Mouse (Mus musculus): ENCODE measurements around the gene Slc7a14. TPM values are rescaled to one million over a fixed set of nuclear protein-coding genes. Genes with fewer than 3 reads are reported as not detected.
A peak's percentile ranks its signal among the peaks of the same experiment; 100 is the strongest.

Gene Slc7a14
- polyA plus RNA-seq (2016; fragmentation: Nextera tagmentation; extraction: Ambion mirVana): 0.54 and 0.64 TPM in 2 replicates

DNA sequence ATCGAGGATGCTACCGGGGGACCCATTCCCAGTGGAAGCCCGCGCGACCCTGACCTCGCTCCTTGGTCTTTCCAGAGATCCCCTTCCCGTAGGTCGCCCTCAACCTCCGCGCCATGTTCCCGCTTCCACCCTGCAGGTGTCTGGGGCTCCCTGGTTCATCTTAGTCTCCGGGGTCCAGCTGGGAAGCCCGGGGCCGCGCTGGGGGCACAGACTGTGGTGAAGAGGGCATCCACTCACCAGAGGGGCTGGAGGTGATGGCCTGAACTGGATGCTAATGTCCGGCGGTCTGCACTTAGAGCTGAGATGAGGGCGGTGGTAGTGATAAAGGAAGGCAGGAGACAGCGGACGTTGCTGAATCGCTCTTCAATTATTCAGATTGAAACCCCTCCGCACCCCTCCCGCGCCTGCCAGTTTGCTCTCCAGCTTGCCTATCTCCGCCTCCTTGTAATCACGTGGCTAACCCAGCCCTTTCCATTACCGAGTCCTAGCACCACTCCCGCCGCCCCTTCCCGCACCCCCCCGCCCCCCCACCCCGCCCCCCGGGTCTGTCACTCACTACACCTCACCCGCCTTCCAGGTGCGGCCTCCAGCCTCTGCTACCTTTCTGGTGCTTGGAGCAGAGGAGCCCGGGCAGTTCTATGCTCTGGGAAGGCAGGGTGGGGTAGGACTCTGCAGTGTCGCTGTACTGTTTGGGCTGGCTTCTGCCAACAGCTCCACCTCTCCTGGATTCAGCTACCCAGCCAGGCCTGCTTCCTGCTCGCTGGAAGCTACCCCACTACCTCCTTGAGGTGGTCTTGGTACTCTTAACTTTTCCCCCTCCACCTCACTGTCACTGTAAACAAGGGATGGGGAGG lies at the start of gene Slc7a14:
Slc7a14 (minus strand) TSS at position 445 of the 854 bp plus-strand sequence.
- Histone ChIP-seq H3K4me2 (peak within 1 kb of the TSS; percentile 50), H3K36me3 (no peaks in the 10 kb centered on the region), H3K27ac (ENCODE audit: poor library complexity, severe bottlenecking) (no peak within 1 kb of the TSS), H3K4me3 (peak within 1 kb of the TSS; percentile 28), H3K27me3 (replicated peaks) (peaks cover 42% of the 10 kb centered on the region), H3K9me3 (replicated peaks) (no peaks in the 10 kb centered on the region), H3K9ac (no peak within 1 kb of the TSS), H3K4me1 (replicated peaks) (peaks cover 12% of the 10 kb centered on the region)
- no peak for ATAC-seq (ENCODE audit: insufficient number of reproducible peaks, low FRiP score)
- 1% methylated on average over 37 of the region's 38 CpGs for WGBS

DNA sequence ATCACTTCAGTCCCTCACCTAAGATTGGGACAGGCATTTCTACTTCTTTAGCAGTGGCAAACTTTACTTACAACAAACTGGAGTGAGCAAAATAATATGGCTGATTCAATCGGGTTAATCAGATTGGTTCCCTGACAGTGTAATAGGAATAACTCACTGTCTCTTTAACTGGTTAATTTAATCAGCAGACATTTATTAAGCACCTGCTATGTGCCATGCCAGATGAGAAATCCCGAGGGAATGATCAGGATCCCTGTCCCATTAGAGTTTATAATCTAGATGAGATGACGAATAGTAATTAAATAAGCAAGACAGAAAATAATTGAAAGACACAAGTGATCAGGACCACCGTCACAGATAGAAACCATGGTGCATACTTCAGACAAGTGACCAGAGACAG lies 36.4 kb upstream of the Slc7a14 start:
- Histone ChIP-seq H3K36me3 (no peaks in the 10 kb centered on the region), H3K27ac (ENCODE audit: poor library complexity, severe bottlenecking) (no peak overlapping the region), H3K9me3 (replicated peaks) (no peaks in the 10 kb centered on the region), H3K4me2 (no peak overlapping the region), H3K9ac (no peak overlapping the region), H3K4me1 (replicated peaks) (no peaks in the 10 kb centered on the region), H3K27me3 (replicated peaks) (no peaks in the 10 kb centered on the region), H3K4me3 (no peak overlapping the region)
- WGBS: 72% methylated on average over 4 of the region's 4 CpGs
- ATAC-seq (ENCODE audit: insufficient number of reproducible peaks, low FRiP score): no peak

GRCm38 (mm10) chr3:31345766-31346165 lies 35.6 kb upstream of the Slc7a14 start:
- no peak overlapping the region for H3K27ac ChIP-seq (ENCODE audit: poor library complexity, severe bottlenecking)
- ATAC-seq (ENCODE audit: insufficient number of reproducible peaks, low FRiP score): no peak
- WGBS: 73% methylated on average over 4 of the region's 4 CpGs

GRCm38 (mm10) chr3:31339236-31339635 lies 29.1 kb upstream of the Slc7a14 start:
- no peaks in the 10 kb centered on the region for H3K9me3 ChIP-seq (replicated peaks)
- H3K36me3 ChIP-seq: no peaks in the 10 kb centered on the region
- no peak overlapping the region for H3K9ac ChIP-seq
- 0 out of 2 replicates have a peak, but pooled peaks cover 6% of the 10 kb centered on the region for H3K27me3 ChIP-seq (replicated peaks)
- H3K4me2 ChIP-seq: no peak overlapping the region
- H3K4me1 ChIP-seq (replicated peaks): 0 out of 2 replicates have a peak, but pooled peaks cover 3% of the 10 kb centered on the region
- H3K4me3 ChIP-seq: no peak overlapping the region
- no peak for ATAC-seq (ENCODE audit: insufficient number of reproducible peaks, low FRiP score)
- 44% methylated on average over 3 of the region's 3 CpGs for WGBS
- H3K27ac ChIP-seq (ENCODE audit: poor library complexity, severe bottlenecking): no peak overlapping the region

More at GRCm38 (mm10) chr3:31345766-31346165, 35.6 kb upstream of the Slc7a14 start:
- no peaks in the 10 kb centered on the region for H3K27me3 ChIP-seq (replicated peaks)
- H3K4me2 ChIP-seq: no peak overlapping the region
- H3K36me3 ChIP-seq: no peaks in the 10 kb centered on the region
- H3K9ac ChIP-seq: no peak overlapping the region
- H3K4me3 ChIP-seq: no peak overlapping the region
- no peaks in the 10 kb centered on the region for H3K4me1 ChIP-seq (replicated peaks)
- no peaks in the 10 kb centered on the region for H3K9me3 ChIP-seq (replicated peaks)

- Histone ChIP-seq H3K4me2 (no peak overlapping the region), H3K27ac (ENCODE audit: poor library complexity, severe bottlenecking) (no peak overlapping the region), H3K36me3 (no peaks in the 10 kb centered on the region), H3K9me3 (replicated peaks) (no peaks in the 10 kb centered on the region), H3K9ac (no peak overlapping the region), H3K4me3 (no peak overlapping the region), H3K27me3 (replicated peaks) (no peaks in the 10 kb centered on the region), H3K4me1 (replicated peaks) (peaks cover 3% of the 10 kb centered on the region; the same call in 1 of the 2 replicates)
- no peak for ATAC-seq (ENCODE audit: insufficient number of reproducible peaks, low FRiP score)
- WGBS: 55% methylated on average over 7 of the region's 7 CpGs
These were observed 18.2 kb upstream of the Slc7a14 start for GRCm38 (mm10) chr3:31328237-31328836.

DNA sequence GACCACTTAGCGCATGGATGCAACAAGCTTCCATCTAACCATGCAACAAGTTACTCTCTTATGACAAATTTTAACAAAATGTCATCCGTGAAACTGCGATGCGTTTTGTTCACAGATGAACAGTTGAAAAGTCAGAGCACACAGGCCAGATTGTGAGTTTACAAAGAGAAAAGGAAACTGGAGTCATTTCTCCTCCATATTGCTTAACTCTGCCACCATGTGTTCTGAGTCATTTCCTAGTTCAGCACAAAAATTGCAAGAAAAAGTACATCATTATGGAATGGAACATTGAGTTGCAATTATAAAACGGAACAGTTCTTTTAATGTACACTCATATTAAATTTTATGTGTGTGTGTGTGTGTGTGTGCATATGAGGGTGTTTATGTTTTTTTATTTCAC lies 17.6 kb upstream of the Slc7a14 start:
- Histone ChIP-seq H3K27ac (ENCODE audit: poor library complexity, severe bottlenecking) (no peak overlapping the region), H3K4me3 (no peak overlapping the region), H3K9me3 (replicated peaks) (no peaks in the 10 kb centered on the region), H3K36me3 (no peaks in the 10 kb centered on the region), H3K4me1 (replicated peaks) (peaks cover 3% of the 10 kb centered on the region; the same call in 1 of the 2 replicates), H3K9ac (no peak overlapping the region), H3K27me3 (replicated peaks) (no peaks in the 10 kb centered on the region), H3K4me2 (no peak overlapping the region)
- 86% methylated on average over 5 of the region's 5 CpGs for WGBS
- ATAC-seq (ENCODE audit: insufficient number of reproducible peaks, low FRiP score): no peak

DNA sequence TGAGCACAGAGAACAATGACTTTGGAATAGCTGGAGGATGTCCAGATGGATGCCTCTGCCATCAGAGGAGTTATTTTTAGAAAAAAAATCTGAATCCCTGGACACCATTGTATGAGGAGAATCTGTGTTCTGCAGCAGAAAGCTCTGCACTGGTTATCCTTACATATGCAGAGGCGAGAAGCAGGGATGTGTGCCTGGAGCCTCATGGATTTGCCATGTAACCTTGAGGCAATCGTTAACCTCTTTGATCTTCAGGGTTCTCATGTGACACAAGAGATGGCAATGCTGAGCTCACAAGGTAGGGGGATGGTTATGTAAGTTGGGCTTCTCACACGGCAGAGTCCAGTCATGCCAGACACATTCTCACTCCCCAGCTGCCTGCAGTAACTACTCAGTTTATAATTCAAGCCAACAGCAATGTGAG lies 14.1 kb upstream of the Slc7a14 start:
- Histone ChIP-seq H3K9me3 (replicated peaks) (no peaks in the 10 kb centered on the region), H3K36me3 (no peaks in the 10 kb centered on the region), H3K4me1 (replicated peaks) (peaks cover 3% of the 10 kb centered on the region; the same call in 1 of the 2 replicates), H3K4me2 (no peak overlapping the region), H3K4me3 (no peak overlapping the region), H3K9ac (no peak overlapping the region), H3K27ac (ENCODE audit: poor library complexity, severe bottlenecking) (no peak overlapping the region), H3K27me3 (replicated peaks) (no peaks in the 10 kb centered on the region)
- WGBS: 44% methylated on average over 3 of the region's 3 CpGs
- ATAC-seq (ENCODE audit: insufficient number of reproducible peaks, low FRiP score): no peak

- H3K9me3 ChIP-seq (replicated peaks): no peaks in the 10 kb centered on the region
- H3K4me3 ChIP-seq: peak overlapping the region; percentile 28
- H3K36me3 ChIP-seq: no peaks in the 10 kb centered on the region
- no peak overlapping the region for H3K9ac ChIP-seq
- no peak for ATAC-seq (ENCODE audit: insufficient number of reproducible peaks, low FRiP score)
- 4% methylated on average over 36 of the region's 36 CpGs for WGBS
- no peak overlapping the region for H3K27ac ChIP-seq (ENCODE audit: poor library complexity, severe bottlenecking)
- peak overlapping the region; percentile 50 for H3K4me2 ChIP-seq
- H3K27me3 ChIP-seq (replicated peaks): peaks cover 42% of the 10 kb centered on the region
- peaks cover 12% of the 10 kb centered on the region for H3K4me1 ChIP-seq (replicated peaks)
These were observed 726 bp downstream of the Slc7a14 start for GRCm38 (mm10) chr3:31309371-31309933.

DNA sequence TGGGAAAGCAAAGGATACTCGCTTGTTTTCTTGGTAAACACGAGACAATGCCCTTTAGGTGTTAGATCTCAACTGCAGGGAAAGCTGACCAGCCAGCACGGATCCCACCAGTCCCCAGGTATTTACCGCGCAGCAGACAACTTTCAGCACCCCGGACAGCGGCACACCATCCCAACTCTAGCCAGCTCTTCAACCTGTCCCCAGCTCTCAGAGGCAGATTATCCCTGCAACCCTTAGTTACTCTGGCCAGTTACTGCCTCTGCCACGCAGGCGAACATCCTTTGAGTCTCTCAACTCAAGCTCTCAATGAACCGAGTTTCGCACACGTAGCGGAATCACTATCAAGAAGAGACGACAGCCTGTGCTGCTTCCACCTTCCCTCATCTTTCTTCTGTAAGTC lies 1.3 kb downstream of the Slc7a14 start:
- H3K4me1 ChIP-seq (replicated peaks): peaks cover 12% of the 10 kb centered on the region
- H3K9ac ChIP-seq: no peak overlapping the region
- H3K4me3 ChIP-seq: no peak overlapping the region
- no peaks in the 10 kb centered on the region for H3K36me3 ChIP-seq
- peaks cover 42% of the 10 kb centered on the region for H3K27me3 ChIP-seq (replicated peaks)
- no peaks in the 10 kb centered on the region for H3K9me3 ChIP-seq (replicated peaks)
- no peak overlapping the region for H3K27ac ChIP-seq (ENCODE audit: poor library complexity, severe bottlenecking)
- no peak for ATAC-seq (ENCODE audit: insufficient number of reproducible peaks, low FRiP score)
- H3K4me2 ChIP-seq: peak overlapping the region; percentile 50
- WGBS: 4% methylated on average over 14 of the region's 14 CpGs

DNA sequence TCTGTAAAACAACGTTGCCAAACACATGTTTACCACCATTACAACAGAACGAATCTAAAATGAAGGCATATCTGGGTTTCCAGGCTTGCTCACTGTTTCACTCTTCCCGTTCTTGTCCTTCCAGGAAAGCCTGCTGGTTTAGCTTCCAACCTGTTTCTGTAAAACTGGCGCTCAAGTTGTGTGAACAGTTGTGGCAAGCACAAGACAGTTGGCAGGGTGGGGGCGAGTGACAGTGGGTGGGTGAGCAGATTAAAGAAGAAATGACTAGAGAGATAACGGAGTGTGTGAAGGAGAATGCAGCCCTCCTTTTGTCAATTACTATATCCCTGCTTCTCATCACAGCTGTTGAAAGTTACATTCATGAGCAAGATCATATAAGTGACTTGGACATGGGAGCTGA lies 2.2 kb downstream of the Slc7a14 start:
- H3K9ac ChIP-seq: no peak overlapping the region
- H3K4me1 ChIP-seq (replicated peaks): peaks cover 12% of the 10 kb centered on the region
- no peaks in the 10 kb centered on the region for H3K9me3 ChIP-seq (replicated peaks)
- no peaks in the 10 kb centered on the region for H3K36me3 ChIP-seq
- no peak overlapping the region for H3K27ac ChIP-seq (ENCODE audit: poor library complexity, severe bottlenecking)
- H3K27me3 ChIP-seq (replicated peaks): peaks cover 42% of the 10 kb centered on the region
- H3K4me3 ChIP-seq: no peak overlapping the region
- ATAC-seq (ENCODE audit: insufficient number of reproducible peaks, low FRiP score): no peak
- no peak overlapping the region for H3K4me2 ChIP-seq
- whole genome bisulfite sequencing: 67% methylated on average over 6 of the region's 6 CpGs
